Mouse (Mus musculus): ENCODE results near the gene Dnajc25. TPM values are rescaled to one million over a fixed set of nuclear protein-coding genes. Genes with fewer than 3 reads are reported as not detected.

The Dnajc25 gene
- total RNA-seq, 2 experiments from 2014 or later, result 5.7 TPM

DNA sequence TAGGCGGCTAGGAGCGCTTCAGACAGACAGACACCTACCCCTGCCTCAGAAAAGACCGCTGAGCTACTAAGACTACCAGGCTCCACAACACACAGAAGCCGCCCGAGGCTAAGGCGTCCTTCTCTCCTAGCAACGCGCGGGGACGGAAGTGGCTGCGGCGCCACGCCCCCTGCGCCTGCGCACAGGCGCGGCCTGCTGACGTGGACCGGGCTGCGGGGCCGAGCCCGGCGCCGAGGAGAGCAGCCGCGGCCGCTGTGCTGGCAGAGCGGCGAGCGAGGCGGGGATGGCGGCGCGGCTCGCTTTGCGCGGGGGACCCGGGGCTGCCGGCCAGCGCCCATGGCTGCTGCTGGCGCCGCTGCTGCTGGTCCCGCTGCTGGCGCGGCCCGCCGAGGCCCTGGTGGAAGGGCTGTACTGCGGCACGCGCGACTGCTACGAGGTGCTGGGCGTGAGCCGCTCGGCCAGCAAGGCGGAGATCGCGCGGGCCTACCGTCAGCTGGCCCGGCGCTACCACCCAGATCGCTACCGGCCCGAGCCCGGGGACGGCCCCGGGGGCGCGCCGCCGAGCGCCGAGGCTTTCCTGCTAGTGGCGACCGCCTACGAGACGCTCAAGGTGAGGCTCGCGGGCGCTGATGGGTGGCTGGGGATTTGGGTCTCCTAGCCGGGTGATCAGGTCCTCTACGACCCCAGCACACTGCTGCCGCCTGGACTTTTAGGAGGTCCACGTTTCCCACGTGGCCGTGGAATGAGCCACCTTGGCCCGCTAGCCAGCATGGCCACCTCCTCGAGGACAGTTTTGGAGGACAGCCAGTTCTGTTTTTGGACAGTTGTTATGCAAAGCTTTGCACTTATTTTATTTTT lies 8.3 kb downstream of the Dnajc25 start, which contains the start of gene Gm20503:
TSS of gene Gm20503 (plus strand) at position 263 of the 858 bp plus-strand sequence.
- DNase-seq (ENCODE audit: low spot score in 2 of 2), result peak; percentile 90 to 94

DNA sequence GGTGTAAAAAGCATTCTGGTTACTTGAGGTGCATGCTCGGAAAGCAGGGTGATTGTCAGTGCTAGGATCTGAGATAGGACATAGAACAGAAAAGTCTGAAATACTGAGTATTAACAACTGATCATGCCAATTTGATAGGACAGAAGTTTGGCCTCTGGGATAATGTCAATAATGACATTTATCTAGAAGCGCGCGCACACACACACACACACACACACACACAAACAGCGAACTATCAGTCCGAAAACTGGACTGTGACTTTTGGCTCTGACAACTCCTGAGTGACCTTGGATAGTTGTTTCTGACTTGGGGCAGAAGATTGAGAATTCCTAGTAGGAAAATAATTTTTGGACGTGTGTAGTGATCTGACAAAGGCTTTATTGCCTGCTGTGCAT lies 8.9 kb downstream of the Dnajc25 start:
- no peak for DNase-seq (ENCODE audit: low spot score in 2 of 2)

DNA sequence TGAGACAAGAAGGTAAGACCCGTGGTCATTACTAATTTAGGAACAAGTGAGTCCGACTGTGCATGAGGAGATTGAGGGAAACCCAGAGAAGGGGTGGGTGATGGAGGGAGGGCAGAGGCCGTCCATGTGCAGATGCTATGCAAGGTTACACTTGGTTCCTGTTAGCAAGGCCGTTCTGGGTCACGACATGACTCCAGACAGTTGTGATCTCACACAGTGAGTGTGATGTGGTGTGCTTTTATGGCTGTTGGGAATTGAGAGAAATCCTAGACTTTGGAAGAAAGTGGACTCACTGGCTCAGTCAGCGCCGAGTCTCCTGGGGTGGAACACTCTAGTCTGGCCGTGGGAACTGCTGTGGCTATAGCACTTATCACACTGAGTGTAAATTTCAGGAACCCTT lies 11.3 kb downstream of the Dnajc25 start:
- DNase-seq (ENCODE audit: low spot score in 2 of 2), result no peak

DNA sequence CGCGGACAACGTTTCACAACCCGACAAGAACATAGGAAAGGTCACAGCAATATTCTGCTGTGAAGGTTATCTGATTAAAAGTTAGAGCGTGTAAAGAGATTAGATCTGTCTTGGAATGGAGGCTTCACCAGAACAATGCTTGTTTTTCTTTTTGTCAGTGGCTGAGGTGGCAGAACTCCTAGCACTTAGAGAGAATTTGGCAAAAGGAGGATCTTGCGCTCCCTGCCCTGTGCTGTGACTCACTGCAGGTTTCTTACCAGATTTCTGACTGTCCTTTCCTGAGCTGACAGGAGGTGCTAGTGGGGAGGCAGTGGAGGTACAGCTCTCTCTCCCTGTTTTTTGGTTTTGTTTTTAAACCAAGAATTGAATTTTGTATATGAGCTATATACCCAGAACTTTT lies 12.2 kb downstream of the Dnajc25 start:
- DNase-seq (ENCODE audit: low spot score in 2 of 2), result no peak

DNA sequence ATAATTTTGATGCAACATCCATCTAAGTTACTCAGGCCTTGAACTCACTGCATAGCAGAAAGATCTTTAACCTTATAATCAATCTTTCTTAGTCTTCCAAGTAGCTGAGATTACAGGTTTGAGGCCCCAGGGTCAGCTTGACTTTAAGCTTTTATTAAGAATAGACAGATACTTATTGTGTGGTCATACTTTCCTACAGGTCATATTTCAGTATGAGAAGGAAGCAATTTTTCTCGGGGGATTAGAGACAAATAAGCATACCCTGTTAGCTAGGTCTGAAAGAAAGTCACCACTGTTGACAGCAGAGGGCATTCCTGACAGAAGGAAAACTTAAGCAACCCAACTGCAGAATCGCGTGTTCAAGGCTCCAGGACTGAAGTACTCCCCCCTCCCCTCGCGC lies 13.1 kb downstream of the Dnajc25 start:
- DNase-seq (ENCODE audit: low spot score in 2 of 2), result no peak

DNA sequence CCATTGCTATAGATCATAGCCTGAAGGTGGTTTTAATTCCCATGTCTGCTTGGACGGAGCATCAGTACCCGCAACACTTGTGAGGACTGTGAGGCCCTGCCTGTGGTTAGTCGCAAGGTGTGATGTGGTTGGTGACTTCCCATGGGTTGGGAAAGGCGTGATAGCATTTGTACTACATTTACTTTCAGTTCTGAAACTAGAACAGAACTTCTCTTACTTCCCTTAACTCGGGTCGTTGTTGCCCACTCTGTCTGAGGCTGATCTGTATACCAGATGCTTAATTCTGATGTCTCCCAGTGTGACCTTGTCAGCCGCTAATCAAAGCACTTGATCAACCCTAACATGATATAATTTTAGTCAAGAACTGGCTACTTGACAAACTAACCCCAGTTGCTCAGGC lies 14.3 kb downstream of the Dnajc25 start:
- DNase-seq (ENCODE audit: low spot score in 2 of 2), result no peak

DNA sequence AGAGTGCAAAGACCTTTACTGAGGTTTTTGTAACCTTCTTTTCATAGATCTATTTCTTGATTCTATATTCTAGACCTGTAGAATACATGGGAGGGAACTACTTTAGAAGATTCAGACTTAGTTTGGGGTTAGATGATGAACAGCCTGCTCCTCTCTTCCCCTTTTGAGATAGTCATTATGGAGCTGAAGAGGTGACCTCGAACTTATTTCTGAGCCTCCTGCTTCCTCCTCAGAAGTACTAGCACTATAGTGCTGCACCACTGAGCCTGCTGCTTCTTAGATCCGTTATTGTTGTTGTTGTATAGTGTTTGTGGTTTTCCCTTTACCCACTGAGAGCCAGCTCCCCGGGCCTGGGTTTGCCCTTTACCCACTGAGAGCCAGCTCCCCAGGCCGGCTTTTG lies 14.8 kb downstream of the Dnajc25 start:
- no peak for DNase-seq (ENCODE audit: low spot score in 2 of 2)

DNA sequence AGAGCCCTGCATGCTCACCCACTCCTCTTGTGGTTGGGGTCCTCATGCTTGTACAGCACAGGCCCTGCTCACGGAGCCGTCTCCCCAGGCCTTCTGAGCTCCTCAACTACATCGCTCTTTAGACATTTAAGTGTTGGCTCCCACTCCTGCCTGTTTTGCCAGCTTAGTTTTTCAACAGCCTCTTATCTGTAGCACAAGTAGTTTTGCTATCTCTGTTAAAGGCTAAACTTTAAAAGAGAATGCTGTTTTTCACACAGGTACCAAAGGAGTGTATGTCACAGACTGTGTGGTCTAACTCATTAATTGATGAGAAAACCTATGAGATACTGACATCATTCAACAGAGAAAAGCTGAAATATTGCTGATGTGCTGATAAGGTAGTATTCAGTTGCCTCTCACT lies 16.6 kb downstream of the Dnajc25 start:
- no peak for DNase-seq (ENCODE audit: low spot score in 2 of 2)

- DNase-seq (ENCODE audit: low spot score in 2 of 2), result no peak
These were observed 20.3 kb downstream of the Dnajc25 start for GRCm38 (mm10) chr4:59015181-59015580.

GRCm38 (mm10) chr4:59016922-59017321 lies 22.1 kb downstream of the Dnajc25 start:
- DNase-seq (ENCODE audit: low spot score in 2 of 2), result no peak

DNA sequence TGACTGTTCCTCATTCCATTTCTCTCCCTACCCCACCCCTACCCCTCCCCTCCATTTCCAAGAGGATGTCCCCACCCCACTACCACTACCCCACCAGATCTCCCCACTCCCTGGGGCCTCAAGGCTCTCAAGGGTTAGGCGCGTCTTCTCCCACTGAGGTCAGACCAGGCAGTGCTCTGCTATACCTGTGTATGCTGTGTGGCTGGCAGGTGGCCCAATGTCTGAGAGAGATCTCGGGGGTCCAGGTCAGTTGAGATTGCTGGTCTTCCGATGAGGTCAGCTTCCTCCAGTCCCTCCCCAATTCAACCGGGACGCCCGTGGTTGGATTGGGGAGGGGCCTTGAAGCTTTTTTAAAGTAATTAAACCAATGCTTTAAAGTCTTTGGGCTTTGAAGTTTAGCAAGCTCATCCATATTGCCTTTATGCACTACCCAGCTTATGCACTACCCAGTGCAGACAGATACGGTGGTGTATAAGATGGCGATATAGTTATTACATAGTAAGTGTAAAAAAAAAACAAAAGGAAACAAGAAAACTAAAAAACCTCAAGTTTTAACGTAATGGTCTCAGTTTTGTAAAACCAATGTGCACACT lies 39.6 kb downstream of the Dnajc25 start:
- DNase-seq (ENCODE audit: low spot score in 2 of 2), result no peak

GRCm38 (mm10) chr4:59034918-59035785 lies 40.3 kb downstream of the Dnajc25 start, which contains the start of gene Gng10:
TSS of gene Gng10 (plus strand) at chr4:59035088.
- peak; percentile 48 to 74 for DNase-seq (ENCODE audit: low spot score in 2 of 2)

DNA sequence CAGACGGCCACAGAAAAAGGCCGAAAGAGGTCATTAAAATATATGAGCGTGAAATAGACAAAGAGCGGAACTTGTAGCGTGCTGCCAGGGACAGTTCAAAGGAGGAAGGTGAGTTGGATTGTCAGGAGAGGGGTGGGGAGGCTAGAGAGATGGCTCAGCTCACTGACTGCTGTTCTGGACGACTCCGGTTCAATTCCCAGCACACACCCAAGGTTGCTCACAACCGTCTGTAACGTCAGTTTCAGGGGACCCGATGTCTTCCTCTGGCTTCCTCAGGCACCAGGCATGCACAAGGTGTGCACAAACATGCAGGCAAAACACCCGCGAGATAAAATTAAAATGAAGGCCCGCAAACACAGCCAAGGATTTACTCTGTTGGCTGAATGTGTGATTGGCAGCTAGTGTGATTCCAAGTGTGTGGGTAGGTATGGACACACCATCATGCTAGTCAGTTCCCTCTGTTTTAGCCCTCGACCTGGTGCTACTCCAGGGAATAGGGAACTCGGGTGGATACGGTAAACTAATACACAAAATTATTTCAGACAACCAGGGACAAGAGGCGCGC lies 41.0 kb downstream of the Dnajc25 start:
- DNase-seq (ENCODE audit: low spot score in 2 of 2), result no peak

GRCm38 (mm10) chr4:59036490-59037127 lies 41.7 kb downstream of the Dnajc25 start:
- DNase-seq (ENCODE audit: low spot score in 2 of 2), result peak; percentile 71 to 76

GRCm38 (mm10) chr4:59037525-59037924 lies 42.7 kb downstream of the Dnajc25 start:
- DNase-seq (ENCODE audit: low spot score in 2 of 2), result no peak

DNA sequence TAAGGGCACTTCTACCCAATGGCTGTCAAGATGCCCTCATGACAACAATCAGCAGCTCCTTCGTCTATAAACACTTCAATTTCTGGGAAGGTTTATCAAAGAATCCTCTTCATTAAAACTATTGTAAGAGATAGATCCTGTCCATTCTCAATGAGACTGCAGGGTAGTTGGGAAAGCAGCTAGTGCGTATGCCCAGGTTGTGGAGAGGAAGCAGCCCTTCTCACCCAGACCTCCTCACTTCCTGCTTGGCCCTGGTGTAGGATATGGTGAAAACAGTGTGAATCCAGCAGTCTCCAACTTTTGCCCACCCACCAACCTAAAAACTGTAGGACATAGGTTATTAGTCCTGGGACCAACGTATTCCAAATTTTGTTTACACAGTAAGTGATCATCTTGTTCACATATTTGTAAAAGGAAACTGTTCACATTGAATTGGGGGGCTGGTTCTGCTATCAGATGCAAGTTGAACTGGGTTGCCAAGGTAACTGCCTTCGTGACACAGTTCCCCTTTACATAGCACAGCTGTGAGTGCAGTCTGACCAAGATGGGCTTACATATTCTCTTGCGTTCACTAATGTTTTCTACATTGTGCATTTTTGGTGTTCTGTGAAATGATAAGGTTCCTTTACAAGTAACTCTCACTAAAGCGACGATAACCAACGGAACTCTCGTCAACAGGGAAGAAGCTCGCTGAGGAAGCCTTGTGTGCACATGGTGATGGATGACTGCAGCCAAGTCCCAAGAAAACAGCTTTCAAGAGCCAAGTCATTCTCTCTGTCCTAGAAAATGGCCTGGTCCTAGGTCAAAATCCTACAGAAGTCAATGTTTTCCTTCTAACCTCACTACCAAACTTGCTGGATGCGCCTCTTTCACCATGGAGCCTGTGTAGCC lies 45.8 kb downstream of the Dnajc25 start:
- no peak for DNase-seq (ENCODE audit: low spot score in 2 of 2)

DNA sequence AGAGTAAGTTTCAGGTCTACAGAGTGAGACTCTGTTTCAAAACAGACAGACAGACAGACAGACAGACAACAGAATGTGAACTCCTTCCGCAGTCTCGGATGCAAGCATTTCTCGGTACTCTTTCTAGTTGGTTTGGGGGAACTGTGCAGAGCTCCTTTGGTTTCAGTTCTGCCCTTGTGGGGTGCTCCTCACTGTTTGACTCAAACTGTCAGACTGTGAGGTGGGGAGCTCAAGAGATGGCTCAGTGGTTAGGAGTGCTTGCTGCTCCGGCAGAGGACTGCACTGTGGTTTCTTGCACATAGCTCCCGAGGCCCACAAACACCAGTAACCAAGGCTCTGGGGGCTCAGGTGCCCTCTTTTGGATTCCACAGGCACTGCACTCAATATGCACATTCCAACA lies 48.2 kb downstream of the Dnajc25 start:
- no peak for DNase-seq (ENCODE audit: low spot score in 2 of 2)

- no peak for DNase-seq (ENCODE audit: low spot score in 2 of 2)
These were observed 49.0 kb downstream of the Dnajc25 start for GRCm38 (mm10) chr4:59043891-59044290.

GRCm38 (mm10) chr4:59047222-59047621 lies 52.4 kb downstream of the Dnajc25 start:
- DNase-seq (ENCODE audit: low spot score in 2 of 2), result no peak

- DNase-seq (ENCODE audit: low spot score in 2 of 2), result no peak
These were observed 56.2 kb downstream of the Dnajc25 start for GRCm38 (mm10) chr4:59051081-59051480.
